Comparison of ENCODE assay signal across 18 mouse cellular contexts in the genomic region with DNA sequence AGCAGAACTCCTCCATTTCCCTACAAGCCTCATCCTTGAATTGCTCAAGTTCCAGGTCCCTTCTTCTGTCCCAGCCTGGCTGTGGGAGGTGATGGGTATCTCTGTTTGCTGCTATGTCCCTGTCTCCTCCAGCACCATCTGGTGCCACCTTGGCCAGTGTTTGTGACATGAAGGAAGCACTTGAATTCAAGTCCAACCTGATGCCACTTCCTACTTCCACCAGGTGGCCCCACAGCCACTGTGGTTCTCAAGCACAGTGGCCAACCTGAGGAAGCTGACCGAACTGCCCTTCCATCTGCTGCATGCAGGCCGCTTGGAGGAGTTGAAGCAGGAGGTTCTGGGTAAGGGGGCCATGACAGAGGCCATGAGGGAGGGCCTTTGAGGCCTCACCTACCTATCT. TPM values are rescaled to one million over a fixed set of nuclear protein-coding genes. Genes with fewer than 3 reads are reported as not detected.
A peak's percentile ranks its signal among the peaks of the same experiment; 100 is the strongest.
DNase-seq lines count a peak whose midpoint lies in the region; ATAC-seq and TF ChIP-seq lines count a peak whose summit lies in the region.
"Had no signal": no experiment of that assay in that cellular context is flagged by ENCODE, and none has a peak within 500 bp of the region (broad histone marks: within the 10 kb centered on the region; RNA-seq: fewer than 3 reads in every experiment).

No protein-coding gene starts in this region.

- no peaks in the 10 kb centered on the region for H3K9me3 ChIP-seq in liver, embryonic 14.5 days (ENCODE audit: control insufficient read depth, low read length)
- H3K9me3 ChIP-seq in liver, embryonic 11.5 days (ENCODE audit: control insufficient read depth, low read length), result no peaks in the 10 kb centered on the region
- no peaks in the 10 kb centered on the region for H3K9me3 ChIP-seq in CH12.LX (replicated peaks; ENCODE audit: low read length)
- H3K9me3 ChIP-seq: forebrain, embryonic 13.5 days had no signal

- peak; percentile 55 for ATAC-seq in frontal cortex, adult (ENCODE audit: low TSS enrichment)
- ATAC-seq in liver, embryonic 14.5 days (ENCODE audit: insufficient read depth), result no peak
- no peak for ATAC-seq in liver, embryonic 11.5 days (replicated peaks; ENCODE audit: low FRiP score)
- ATAC-seq in megakaryocyte-erythroid progenitor cell, adult 5-6 weeks (replicated peaks; ENCODE audit: low FRiP score, low TSS enrichment, poor library complexity, severe bottlenecking), result peak; percentile 58
- ATAC-seq: activated CD4-positive, CD25-positive, alpha-beta regulatory T cell, adult 4 months; CD4-positive, CD25-positive, alpha-beta regulatory T cell, adult 4 months; forebrain, embryonic 13.5 days had no signal

- no peak for TF ChIP-seq EP300 in liver, embryonic 14.5 days (IDR thresholded peaks at IDR 0.05; ENCODE audit: low read depth)
- TF ChIP-seq EP300 in CH12.LX (IDR thresholded peaks at IDR 0.05; ENCODE audit: low read length), result no peak

- WGBS in liver, embryonic 14.5 days (ENCODE audit: insufficient replicate concordance), result 59% methylated on average over 2 of the region's 2 CpGs
- 76% methylated on average over 2 of the region's 2 CpGs for WGBS in liver, embryonic 11.5 days

- no peaks in the 10 kb centered on the region for H3K36me3 ChIP-seq in liver, embryonic 14.5 days (replicated peaks; ENCODE audit: control insufficient read depth, insufficient read depth, low read depth)
- no peaks in the 10 kb centered on the region for H3K36me3 ChIP-seq in liver, embryonic 11.5 days (ENCODE audit: control insufficient read depth, insufficient read depth, low read length)
- no peaks in the 10 kb centered on the region for H3K36me3 ChIP-seq in CH12.LX (replicated peaks in 1 of 2; ENCODE audit: control insufficient read depth in 1 of 2, insufficient read depth in 1 of 2, low read length in 1 of 2)

- no peak overlapping the region for H3K27ac ChIP-seq in liver, embryonic 14.5 days
- no peak overlapping the region for H3K27ac ChIP-seq in liver, embryonic 11.5 days (ENCODE audit: low read depth, low read length)
- H3K27ac ChIP-seq in CH12.LX (ENCODE audit: insufficient read depth, low read depth), result no peak overlapping the region
- H3K27ac ChIP-seq: forebrain, embryonic 13.5 days; hindbrain, embryonic 14.5 days had no signal

- dilution Hi-C loops in CH12.LX (cut with MboI; ENCODE audit: extremely low pct_ligation_motif_present, extremely low pct_unique_long_range_greater_than_20kb, low sequenced_read_pairs), result no loop called here

- TF ChIP-seq POLR2A in CH12.LX (IDR thresholded peaks at IDR 0.05; ENCODE audit: low read depth, low read length), result no peak

- H3K9ac ChIP-seq in liver, embryonic 14.5 days (replicated peaks), result no peak overlapping the region
- no peak overlapping the region for H3K9ac ChIP-seq in liver, embryonic 11.5 days (ENCODE audit: low read depth, low read length)
- H3K9ac ChIP-seq in CH12.LX (ENCODE audit: insufficient read depth, low read depth), result no peak overlapping the region
- H3K9ac ChIP-seq: forebrain, embryonic 13.5 days; hindbrain, embryonic 14.5 days had no signal

- H3K4me3 ChIP-seq in liver, embryonic 14.5 days (ENCODE audit: insufficient read depth in 1 of 2, low read depth in 2 of 2, low read length in 2 of 2), result no peak overlapping the region
- no peak overlapping the region for H3K4me3 ChIP-seq in liver, embryonic 11.5 days (ENCODE audit: low read depth, low read length)
- H3K4me3 ChIP-seq in CH12.LX (replicated peaks in 1 of 3; ENCODE audit: low read depth in 2 of 3, low read length in 2 of 3, poor library complexity in 1 of 3), result no peak overlapping the region
- H3K4me3 ChIP-seq: forebrain, embryonic 13.5 days had no signal

- H3K79me2 ChIP-seq in CH12.LX (replicated peaks; ENCODE audit: control insufficient read depth, extremely low read depth, insufficient read depth, poor library complexity, severe bottlenecking), result no peaks in the 10 kb centered on the region

- in situ Hi-C loops in CH12.LX (cut with MboI; ENCODE audit: low pct_ligation_motif_present, low pct_unique_long_range_greater_than_20kb, low sequenced_read_pairs), result no loop called here

- H3K4me2 ChIP-seq in liver, embryonic 14.5 days (ENCODE audit: low read depth), result no peak overlapping the region
- no peak overlapping the region for H3K4me2 ChIP-seq in liver, embryonic 11.5 days
- H3K4me2 ChIP-seq in CH12.LX (ENCODE audit: insufficient read depth, low read depth, poor library complexity, severe bottlenecking), result no peak overlapping the region
- H3K4me2 ChIP-seq: forebrain, embryonic 13.5 days; hindbrain, embryonic 14.5 days had no signal

- DNase-seq in frontal cortex, postnatal 14 days (ENCODE audit: low spot score in 2 of 2), result no peak
- no peak for DNase-seq in liver, embryonic 14.5 days (ENCODE audit: low read depth in 3 of 3, low spot score in 3 of 3)
- no peak for DNase-seq in liver, embryonic 11.5 days (ENCODE audit: low spot score)
- DNase-seq in CH12.LX (ENCODE audit: extremely low read depth), result no peak
- no peak for DNase-seq in layer of hippocampus, adult 18-20 months (ENCODE audit: low spot score in 2 of 2)
- DNase-seq: adrenal gland, postnatal 25 days; embryo, embryonic 11 days; heart, adult 11 months; kidney, adult 2 months; kidney, postnatal 4 days; lung, adult 2 months; thymus, postnatal 36 days had no signal

- peak; percentile 47 for TF ChIP-seq CTCF in liver, embryonic 14.5 days (IDR thresholded peaks at IDR 0.05; ENCODE audit: low read depth)
- TF ChIP-seq CTCF in CH12.LX (conservative IDR thresholded peaks at IDR 0.05 in 1 of 2, IDR thresholded peaks at IDR 0.05 in 1 of 2; ENCODE audit: low read depth in 2 of 2, low read length in 2 of 2), result peak in 1 of 2 experiments; percentile 61; a peak in 2 of 4 replicates

- H3K4me1 ChIP-seq in liver, embryonic 14.5 days (replicated peaks; ENCODE audit: control insufficient read depth in 2 of 2, insufficient read depth in 2 of 2, low read length in 1 of 2), result no peaks in the 10 kb centered on the region
- no peaks in the 10 kb centered on the region for H3K4me1 ChIP-seq in liver, embryonic 11.5 days (replicated peaks; ENCODE audit: control insufficient read depth, insufficient read depth, low read length)
- peaks cover 7 to 21% of the 10 kb centered on the region in 2 experiments for H3K4me1 ChIP-seq in CH12.LX (ENCODE audit: control insufficient read depth in 1 of 2, insufficient read depth in 2 of 2)
- H3K4me1 ChIP-seq: forebrain, embryonic 13.5 days had no signal

- TF ChIP-seq RAD21 in CH12.LX (IDR thresholded peaks at IDR 0.05; ENCODE audit: low read depth, low read length), result peak; percentile 13

- no peaks in the 10 kb centered on the region for H3K27me3 ChIP-seq in liver, embryonic 14.5 days (ENCODE audit: control insufficient read depth, insufficient read depth, low read length)
- no peaks in the 10 kb centered on the region for H3K27me3 ChIP-seq in liver, embryonic 11.5 days (replicated peaks; ENCODE audit: control insufficient read depth, insufficient read depth, low read length)
- no peaks in the 10 kb centered on the region for H3K27me3 ChIP-seq in CH12.LX (replicated peaks)
- H3K27me3 ChIP-seq: forebrain, embryonic 13.5 days had no signal

TF ChIP-seq in CH12.LX, 34 proteins besides CTCF, POLR2A, EP300 and RAD21:
- TF ChIP-seq UBTF (IDR thresholded peaks at IDR 0.05; ENCODE audit: low read depth, low read length), result no peak
- peak; percentile 77 for TF ChIP-seq ELF1 (IDR thresholded peaks at IDR 0.05; ENCODE audit: low read depth, low read length)
- peak; percentile 34 for TF ChIP-seq SMC3 (IDR thresholded peaks at IDR 0.05; ENCODE audit: low read depth, low read length)

RNA-seq across cellular contexts. Expression of gene Nwd1, which starts 27.7 kb away (rescaled TPM):
- under 0.01 and 0.01 TPM in 2 replicates for polyA plus RNA-seq in liver, embryonic 14.5 days (2012; rRNA removed)
- not detected in 2 replicates for polyA plus RNA-seq in liver, embryonic 14.5 days (2014; fragmentation: Nextera tagmentation; extraction: Ambion mirVana)
- polyA plus RNA-seq in liver, embryonic 11.5 days (2014; fragmentation: Nextera tagmentation; extraction: Ambion mirVana), result not detected in 2 replicates
- total RNA-seq in CH12.LX (2012; rRNA removed), result 0.04 TPM in 1 of 2 replicates, not detected in the other
- total RNA-seq in CH12.LX (2014; rRNA removed), result not detected in 2 replicates
- not detected in 2 replicates for polyA plus RNA-seq in CH12.LX (2012; ENCODE audit: insufficient read length, low read depth)
- 4.4 and 6.1 TPM in 2 replicates for total RNA-seq in megakaryocyte-erythroid progenitor cell, adult 5-6 weeks (2014; fragmentation: Nextera tagmentation)
- 1.9 and 5.8 TPM in 2 replicates for total RNA-seq in megakaryocyte-erythroid progenitor cell, adult 5-6 weeks (2017)
- 10 to 100 TPM; 46.6 to 49.0 TPM for total RNA-seq in layer of hippocampus, adult 18-20 months (2021)
- polyA plus RNA-seq: activated CD4-positive, CD25-positive, alpha-beta regulatory T cell, adult 4 months had no signal

RNA-seq across cellular contexts. Expression of gene Sin3b, which starts 48.9 kb away (rescaled TPM):
- polyA plus RNA-seq in liver, embryonic 14.5 days (2012; rRNA removed), result 47.6 and 57.0 TPM in 2 replicates
- 68.7 and 70.3 TPM in 2 replicates for polyA plus RNA-seq in liver, embryonic 14.5 days (2014; fragmentation: Nextera tagmentation; extraction: Ambion mirVana)
- 110 TPM in 2 replicates for polyA plus RNA-seq in liver, embryonic 11.5 days (2014; fragmentation: Nextera tagmentation; extraction: Ambion mirVana)
- total RNA-seq in CH12.LX (2012; rRNA removed), result 148 and 183 TPM in 2 replicates
- 120 and 132 TPM in 2 replicates for total RNA-seq in CH12.LX (2014; rRNA removed)
- 109 and 118 TPM in 2 replicates for polyA plus RNA-seq in CH12.LX (2012; ENCODE audit: insufficient read length, low read depth)
- total RNA-seq in megakaryocyte-erythroid progenitor cell, adult 5-6 weeks (2014; fragmentation: Nextera tagmentation), result 81.0 and 90.9 TPM in 2 replicates
- 73.6 and 95.5 TPM in 2 replicates for total RNA-seq in megakaryocyte-erythroid progenitor cell, adult 5-6 weeks (2017)
- total RNA-seq in layer of hippocampus, adult 18-20 months (2021), result 100 to 1,000 TPM; 154 to 174 TPM

Comparison
In these comparisons a context has a peak if more than half of its experiments do, and no peak if none do; other contexts are left out.
1. ATAC-seq: peak in frontal cortex, adult (single experiment) and megakaryocyte-erythroid progenitor cell, adult 5-6 weeks (single experiment); none in liver, embryonic 14.5 days (single experiment) and liver, embryonic 11.5 days (single experiment).
2. RNA of gene Nwd1, which starts 27.7 kb away (total RNA-seq): 46.6 to 49.0 TPM in layer of hippocampus, adult 18-20 months; 1.9 to 6.1 TPM in megakaryocyte-erythroid progenitor cell, adult 5-6 weeks and 0.04 TPM in CH12.LX; every median in the first group is over 4 times any median in the second.